Mouse (Mus musculus) c-Kit-positive CD71-negative TER-119-negative erythroid progenitor cells, embryonic 14.5 days (primary cell): ENCODE data around the gene Gm43518.

Experiments
- DNase-seq: peaks from one replicate; pipeline ENCODE4 v3.0.0-alpha.2; 2013; ENCODE audit warnings: low read depth

Gm43518 gene

DNA sequence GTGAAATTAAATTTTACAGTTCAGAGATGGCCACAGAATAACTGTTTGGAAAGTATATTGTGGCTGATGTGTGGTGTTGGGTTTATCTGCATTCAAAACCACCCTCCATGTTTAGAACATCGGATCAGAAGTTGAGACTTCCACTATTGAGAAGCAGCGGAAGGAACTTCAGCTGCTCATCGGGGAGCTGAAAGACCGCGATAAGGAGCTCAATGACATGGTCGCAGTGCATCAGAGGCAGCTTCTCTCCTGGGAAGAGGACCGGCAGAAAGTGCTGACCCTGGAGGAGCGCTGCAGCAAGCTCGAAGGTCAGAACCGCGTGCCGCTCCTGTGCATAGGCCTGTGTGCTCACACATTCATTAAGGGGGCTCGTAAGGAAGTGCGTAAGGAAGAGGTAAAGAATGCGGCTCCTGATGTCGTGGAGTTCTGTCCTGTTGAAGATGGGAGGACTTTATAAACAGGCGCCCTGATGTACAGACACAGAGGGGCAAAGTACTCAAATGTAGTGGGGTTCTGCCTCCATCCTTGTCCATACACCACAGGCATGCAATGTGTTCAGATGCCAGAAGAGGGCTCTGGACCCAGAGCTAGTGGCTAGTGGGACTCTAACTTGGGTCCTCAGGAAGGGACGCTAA lies 6.9 kb downstream of the Gm43518 start:
- peak; percentile 45 for DNase-seq

DNA sequence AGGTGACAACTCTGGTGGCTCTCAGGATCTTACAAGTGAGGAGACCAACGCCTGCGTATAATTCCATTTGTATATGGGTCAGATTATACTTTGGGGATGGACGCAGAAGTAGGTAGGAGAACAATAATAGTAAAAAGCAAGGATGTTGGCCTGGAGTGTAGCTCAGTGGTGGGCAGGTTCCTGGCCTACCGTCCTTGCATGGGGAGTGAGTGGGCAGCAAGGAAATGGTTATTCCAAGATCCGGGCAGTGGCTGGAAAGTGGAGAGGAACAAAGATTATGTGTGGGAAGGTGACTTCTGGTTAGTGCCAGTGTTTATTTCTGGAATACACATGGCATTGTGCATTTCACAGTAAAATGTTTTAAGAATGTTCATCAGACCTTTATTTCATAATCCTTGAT lies 8.7 kb downstream of the Gm43518 start:
- DNase-seq, result no peak

DNA sequence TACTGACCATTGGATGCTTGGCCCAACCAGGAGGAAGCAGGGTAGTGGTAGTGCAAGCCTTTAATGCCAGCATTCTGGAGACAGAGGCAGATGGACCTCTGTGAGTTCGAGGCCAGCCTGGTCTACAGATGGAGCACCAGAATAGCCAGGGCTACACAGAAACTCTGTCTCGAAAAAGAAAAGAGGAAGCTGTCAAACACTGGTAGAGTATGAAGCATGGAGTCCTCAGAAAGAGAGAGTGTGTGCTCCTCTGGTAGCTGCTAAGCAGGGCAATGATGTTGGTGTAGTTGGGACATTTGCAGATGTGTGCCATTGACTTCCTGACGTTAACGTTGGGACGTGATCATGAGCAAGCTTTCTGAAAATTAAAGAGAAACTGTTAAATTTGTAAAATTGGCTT lies 11.3 kb downstream of the Gm43518 start:
- DNase-seq, result no peak

DNA sequence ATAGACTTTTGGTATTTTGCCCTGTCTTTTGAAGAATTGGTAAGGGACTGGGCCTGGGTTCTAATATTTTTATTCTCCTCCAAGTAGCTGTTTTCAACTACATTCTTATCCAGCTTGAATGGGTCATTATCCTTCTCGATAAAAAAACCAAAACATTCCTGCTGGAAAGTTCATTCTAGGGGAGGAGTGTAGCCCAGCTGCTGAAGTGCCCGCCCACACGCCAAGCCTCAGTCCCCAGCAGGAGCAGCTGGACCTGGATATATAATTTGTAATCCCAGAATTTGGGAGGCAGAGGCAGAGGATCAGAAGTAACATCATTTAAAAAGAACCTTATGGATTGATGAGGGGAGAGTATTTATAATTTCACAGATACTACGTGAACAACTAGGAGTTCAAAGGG lies 19.3 kb downstream of the Gm43518 start:
- DNase-seq, result no peak

DNA sequence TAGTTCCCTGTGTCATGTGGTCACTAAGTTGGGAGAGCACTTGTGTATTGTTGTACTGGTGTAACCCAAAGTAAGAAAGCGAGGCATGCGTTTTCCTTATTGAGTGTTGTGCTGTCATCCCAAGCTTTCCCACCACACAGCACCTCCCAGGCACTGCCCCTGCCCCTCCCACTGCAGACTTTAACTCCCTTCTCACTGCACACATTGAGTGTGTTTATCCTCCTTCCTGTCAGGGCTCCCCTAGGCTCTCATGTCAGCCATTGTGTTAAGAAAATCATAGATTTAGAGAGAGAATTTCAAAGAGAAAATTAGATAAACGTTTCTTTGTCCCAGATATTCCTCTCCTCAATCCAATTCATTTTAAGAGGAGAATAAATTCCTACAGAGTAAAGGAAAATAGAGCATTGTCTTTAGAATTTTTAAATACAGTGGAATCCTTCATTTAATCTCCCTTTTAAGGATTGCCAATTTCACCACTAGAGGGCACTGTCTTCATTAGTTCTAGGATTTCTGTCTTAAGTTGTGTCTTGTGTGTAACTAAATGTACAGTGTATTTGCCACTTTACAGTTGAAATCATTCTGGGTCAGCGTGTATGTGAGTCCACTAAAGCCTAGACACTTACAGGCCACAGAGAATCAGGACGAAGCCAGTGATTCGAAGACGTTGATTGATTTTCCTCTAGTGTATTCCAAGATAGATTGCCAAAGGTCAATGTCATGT lies 20.0 kb downstream of the Gm43518 start:
- peak; percentile 63 for DNase-seq

DNA sequence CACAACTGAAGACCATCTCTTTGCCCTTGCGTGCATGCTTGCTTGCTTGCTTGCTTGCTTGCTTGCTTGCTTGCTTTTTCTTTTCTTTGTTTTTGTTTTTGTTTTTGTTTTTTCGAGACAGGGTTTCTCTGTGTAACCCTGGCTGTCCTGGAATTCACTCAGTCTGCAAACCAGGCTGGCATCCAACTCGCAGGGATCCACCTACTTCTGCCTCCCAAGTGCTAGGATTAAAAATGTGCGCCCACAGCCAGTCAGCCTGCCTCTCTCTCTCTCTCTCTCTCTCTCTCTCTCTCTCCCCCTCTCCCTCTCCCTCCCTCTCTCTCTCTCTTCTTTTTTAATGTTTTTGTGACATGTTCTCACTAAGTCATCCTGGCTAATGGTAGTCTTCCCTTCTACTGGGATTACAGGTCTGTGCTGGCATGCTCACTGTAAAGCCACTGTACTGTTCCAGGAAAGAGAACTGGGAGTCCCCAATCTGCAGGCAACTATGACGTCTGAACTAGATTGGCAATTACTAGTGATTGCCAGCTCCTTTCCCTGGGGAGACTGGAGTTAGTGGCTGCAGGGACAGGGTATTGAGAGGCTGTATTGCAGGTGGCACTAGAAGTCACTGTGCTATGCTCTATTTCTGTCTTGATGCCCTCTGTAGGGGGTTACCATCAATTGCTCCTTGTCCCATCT lies 25.3 kb downstream of the Gm43518 start:
- no peak for DNase-seq

DNA sequence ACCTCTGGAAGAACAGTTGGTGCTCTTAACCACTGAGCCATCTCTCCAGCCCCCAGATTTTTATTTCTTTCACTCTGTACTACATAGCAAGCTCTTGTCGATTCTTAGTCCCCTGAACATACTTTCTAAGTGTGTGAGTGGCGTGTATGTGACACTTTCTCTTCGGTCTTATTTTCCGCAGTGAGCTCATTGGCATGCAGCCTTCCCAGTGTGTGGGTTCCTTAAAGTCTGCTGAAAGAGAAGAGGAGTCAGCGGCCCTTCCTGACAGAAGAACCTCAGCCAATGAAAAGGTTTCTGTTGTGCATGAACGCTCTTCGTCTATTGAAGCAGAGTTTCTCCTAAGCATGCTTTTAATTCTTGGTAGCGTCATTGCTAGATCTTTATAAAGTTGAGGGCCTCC lies 30.0 kb downstream of the Gm43518 start:
- no peak for DNase-seq

DNA sequence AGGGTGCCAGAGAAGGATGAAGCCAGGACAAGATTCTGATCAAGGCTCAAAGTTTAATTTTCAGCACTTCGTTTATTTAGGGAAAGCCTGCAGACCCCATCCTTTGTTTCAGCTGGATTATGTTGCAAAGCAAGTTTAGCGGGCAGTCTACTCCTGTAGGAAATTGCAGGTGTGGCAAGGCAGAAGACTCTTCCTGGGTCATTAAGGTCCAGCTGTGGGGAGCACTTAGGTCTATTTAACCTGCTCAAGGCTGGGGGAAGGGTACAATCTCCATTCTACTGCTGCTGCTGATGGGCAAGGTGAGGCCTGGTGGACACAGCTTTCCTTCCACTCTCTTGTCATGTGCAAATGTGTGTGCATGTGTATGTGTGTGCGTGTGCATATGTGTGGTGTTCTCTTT lies 31.8 kb downstream of the Gm43518 start:
- no peak for DNase-seq

DNA sequence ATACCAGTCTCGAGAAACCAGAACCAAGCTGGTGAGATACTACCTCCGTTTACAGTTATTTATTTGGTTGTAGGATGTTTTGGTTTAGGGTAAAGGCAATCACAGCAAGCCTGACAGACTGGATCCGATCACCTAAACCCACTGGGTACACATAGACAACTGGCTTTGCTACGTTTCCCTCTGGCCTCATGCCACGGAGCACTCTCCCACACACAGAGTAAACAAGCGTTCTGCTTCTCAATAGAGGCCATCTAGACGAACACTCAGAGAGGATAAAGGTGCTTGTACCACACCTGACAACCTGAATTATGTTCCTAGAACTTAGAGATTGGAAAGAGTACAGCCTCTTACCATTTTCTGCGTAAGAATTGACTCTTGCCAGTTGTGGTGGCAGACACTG lies 32.9 kb downstream of the Gm43518 start:
- no peak for DNase-seq

DNA sequence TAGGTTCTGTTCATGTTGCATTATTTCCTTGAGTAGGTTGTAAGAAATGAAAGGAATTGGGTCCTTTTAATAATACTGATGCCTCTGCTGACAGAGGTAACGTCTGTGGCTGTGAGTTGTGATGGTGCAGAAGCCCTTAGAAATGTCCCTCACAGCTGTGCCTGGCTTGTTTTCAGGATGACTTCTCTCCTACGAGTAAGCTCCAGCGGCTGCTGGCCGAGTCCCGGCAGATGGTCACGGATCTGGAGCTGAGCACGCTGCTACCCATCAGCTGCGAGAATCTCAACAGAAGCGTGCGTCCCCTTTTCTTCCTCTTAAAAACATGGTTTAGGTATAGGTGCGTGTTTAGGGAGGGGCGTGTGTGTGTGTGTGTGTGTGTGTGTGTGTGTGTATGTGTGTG lies 33.8 kb downstream of the Gm43518 start:
- no peak for DNase-seq

DNA sequence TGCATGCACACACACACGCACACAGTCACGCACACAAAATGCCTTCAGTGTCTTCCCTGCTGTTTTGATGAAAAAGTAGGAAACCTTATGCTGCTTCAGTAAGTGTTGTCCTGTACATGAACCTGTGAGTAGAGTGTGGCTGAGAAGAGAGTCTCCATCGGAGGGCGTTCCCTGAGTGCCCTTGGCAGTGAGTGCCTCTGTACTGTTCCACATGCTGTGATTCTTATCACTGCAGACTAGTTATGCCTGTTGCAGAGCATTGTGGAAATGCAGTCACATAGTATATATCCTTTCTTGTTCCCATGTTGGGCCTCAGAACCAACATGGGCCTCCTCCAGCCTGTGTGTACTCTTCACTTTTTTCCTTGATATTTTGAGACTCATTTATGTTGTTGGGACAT lies 37.0 kb downstream of the Gm43518 start:
- DNase-seq, result no peak

DNA sequence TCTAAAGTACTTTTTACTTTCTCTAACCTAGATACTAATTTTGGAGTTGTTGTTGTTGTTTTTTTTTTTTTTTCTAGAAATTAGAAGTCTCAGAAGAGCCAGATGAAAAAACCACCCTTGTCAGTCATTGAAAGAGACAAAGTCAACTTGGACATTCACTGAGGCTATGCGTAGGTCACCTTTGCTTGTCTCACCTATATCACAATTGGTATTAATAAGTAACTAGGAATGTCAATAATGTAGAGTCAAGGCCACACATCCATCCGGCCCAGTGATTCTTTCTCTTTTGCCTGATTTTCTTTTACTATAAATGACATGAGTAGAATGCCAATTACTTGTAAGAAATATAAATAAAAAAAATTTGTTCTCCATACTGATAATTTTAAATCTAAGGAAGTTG lies 39.5 kb downstream of the Gm43518 start:
- no peak for DNase-seq

DNA sequence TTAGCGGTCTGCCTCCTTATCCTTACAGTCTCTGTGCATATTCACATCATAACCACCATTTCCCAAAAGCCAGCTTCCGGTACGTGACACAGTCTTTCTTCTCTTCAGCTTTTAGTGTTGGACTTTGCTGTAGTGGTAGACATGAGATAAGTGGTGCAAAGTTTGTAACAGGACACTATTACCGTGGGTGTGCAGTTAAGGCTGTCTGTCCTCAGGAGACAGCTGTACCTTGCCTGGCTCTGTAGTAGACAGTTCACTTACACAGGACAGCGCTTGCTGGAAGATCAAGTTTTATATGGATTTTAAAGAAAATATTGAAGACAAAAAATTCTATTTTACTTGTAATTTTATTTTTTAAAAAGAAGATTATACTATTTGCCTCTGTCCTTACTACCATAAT lies 41.2 kb downstream of the Gm43518 start:
- DNase-seq, result no peak

DNA sequence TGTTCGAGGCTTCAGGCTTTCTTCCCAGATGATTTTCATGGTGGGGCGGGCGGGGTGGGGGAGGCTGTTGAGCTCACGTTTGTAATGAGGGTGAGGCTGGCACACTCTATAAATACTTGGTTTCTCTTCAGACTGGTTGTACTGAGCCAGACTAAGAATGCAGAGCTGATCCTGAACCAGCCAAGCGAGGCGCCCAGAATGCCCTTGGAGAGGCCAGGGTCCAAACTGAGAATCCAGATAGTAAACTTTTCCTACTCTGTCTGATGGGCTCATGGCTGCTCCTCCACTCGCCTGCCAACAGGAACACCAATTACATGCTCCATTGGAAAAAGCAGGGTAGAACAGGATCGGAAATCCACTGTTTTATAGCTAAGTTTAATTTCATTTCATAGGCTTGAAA lies 42.0 kb downstream of the Gm43518 start:
- no peak for DNase-seq

DNA sequence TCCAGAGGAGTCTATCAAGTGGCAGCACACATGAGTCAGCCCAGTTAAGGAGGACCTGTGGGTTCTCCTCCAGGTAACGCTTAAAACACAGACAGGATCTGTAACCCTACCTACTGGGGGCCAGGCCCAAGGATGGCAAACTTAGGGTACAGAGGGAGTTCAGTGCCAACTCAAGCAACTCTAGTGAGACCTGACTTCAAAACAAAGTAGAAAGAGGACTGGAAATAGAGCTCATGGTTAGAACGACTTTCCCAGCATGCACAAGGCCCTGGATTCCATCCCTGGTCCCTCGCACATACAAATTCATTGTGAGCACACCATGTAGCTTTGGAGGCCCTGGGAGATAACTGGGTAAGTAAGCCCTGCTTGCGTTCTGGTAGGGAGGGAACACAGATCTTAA lies 43.4 kb downstream of the Gm43518 start:
- no peak for DNase-seq

DNA sequence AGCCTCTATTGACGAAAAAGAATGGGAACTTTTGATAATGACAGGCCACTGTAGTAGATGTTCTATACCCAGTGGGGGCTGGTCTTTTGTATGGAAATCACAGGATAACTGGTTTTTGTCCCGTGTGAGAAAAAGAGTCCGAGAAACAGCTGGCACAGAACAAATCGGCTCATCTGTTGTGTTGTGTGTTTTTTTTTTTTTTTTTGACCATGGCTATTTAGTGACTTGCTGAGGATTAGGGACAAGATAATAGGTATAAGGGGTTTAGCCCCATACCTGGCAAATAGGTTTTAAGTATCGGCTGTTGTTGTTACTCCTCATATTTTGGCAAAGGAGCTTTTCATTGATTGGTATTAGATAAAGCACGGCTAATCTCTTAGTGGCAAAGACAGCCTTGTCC lies 45.2 kb downstream of the Gm43518 start:
- DNase-seq, result no peak

DNA sequence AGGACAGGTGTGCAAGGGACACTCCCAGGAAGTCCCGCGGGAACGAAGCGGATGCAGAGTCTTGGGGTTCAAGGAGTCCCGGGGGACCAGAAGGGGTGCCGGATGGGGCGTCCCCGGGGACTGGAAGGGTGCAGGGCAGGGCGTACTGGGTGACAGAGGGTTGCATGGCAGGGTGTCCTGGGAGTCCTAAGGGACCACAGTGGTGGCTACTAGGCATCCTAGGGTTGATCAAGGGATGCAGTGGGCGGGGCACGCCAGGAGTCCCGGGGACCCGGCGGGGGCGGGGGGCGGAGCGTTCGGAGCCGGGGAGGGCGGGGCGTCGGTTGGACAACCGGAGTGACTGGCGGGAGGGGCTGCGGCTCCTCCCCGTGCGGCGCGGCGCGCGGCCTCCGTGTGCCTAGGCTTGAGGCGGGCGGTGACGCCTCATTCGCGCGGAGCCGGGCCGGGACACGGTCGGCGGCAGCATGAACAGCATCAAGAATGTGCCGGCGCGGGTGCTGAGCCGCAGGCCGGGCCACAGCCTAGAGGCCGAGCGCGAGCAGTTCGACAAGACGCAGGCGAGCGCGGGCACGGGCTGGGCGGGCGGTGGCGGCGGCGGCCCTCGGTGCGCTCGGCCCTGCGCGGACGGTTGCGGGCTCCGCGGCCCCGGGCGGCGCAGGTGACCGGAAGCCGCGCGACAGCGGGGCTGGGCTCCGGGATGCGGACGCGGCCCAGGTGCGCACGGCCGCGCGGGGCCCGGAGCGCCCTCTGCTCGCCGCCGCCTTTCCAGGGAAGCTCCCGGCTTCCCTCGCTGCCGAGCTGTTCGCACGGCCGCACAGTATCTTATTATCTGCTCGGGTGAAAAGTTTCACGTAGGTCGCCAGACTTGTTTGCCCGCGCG lies 46.3 kb downstream of the Gm43518 start, which contains the start of gene Hip1r:
Gene Hip1r, plus strand, starts transcription at position 330 of the 880 bp plus-strand sequence.
- peak; percentile 60 for DNase-seq

DNA sequence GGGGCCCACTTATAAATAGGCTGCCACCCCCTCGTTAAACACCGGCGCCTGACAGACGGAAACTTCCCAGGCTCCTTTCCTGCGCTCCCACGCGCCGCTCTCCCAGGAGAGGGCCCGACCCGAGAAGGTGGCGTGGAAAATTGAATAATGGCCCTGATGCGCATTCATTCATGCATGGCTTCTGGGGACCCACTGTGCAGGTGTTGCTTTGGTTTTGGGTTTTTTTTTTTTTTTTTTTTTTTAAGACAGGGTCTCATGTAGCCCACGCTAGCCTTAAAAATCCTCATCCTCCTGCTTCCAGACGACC lies 46.9 kb downstream of the Gm43518 start:
- DNase-seq, result no peak

DNA sequence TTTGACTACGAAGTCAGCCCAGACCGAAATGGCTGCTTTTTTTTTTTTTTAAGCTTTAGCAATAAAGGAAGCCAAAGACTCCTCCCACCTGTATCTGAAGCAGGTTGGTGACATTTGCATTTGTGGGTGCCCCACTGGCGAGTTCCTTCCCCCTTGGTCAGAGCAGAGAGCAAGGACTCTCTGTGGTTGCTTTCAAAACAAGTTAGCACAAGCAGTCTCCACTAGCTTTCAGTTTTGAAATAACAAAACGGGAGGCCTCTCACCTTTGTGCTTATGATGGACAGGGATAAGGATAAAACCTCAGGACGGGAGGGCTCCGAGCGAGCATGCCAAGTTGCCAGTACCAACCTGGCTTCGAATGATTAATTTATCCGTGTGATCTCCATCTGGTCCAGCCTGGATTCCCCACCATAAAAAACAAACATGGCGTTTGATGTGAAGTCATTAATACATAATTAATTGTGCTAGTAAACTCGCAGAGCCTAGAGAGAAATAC lies 47.4 kb downstream of the Gm43518 start:
- DNase-seq, result no peak

DNA sequence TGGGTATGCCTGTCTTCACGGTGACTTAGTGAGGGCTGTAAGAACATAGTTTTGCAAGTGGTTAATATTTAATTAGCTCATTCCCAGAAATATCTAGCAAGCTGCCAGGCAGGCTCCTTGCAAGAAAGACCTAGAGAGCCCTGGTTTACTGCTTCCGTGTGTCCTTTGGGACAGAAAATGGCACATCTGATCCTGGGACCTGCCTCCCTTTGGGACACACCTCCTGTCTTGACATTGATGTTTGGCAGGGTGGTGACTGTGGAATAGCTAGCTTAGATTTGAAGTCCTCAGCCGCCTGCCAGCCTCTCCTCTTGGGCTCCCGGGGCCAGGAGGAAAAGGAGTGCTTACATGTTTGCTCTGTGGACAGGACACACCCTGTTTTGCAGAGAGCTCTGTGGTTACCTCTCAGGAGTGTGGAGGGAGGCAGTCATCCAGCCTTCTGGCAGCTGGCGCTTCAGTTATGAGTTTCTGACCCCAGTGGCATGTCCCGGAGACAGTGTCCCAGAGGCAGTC lies 48.5 kb downstream of the Gm43518 start:
- DNase-seq, result no peak

DNA sequence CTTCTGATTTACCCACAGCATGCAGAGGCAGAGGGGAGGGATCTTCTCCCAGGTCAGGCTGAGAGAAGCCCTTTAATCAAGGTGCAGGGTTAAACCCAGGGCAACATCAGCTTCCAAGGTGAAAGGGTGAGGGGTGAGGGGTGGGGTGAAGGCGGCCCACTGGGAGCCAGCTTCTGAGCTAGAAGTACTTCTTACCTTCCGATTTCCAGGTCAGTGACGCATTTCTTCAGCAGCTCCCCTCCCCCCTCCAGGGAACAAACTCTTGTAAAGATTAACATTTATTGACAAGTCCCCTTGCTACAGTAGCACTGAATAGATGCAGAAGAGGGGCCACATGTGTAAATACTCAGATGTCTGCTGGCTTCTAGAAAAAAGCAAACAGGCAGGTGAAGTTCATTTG lies 50.0 kb downstream of the Gm43518 start:
- no peak for DNase-seq

DNA sequence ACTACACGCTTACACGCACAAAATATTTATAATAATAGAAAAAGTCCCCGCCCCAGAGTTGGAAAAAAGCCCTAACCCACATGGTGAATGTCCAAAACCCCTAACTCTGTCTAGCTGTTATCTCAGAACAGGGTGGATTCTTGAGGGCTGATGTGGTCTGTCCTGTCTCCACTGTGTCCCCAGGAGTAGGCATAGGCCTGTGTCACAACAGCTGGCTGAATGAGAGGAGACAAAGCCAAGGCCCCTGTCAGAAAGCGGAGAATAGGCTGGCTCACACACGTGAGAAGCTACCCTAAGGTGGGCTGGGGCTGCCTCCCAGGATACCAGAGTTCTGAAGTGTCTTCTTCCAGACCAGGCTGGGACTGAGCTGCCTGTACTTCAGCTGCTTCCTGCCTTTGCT lies 50.9 kb downstream of the Gm43518 start:
- DNase-seq, result no peak
